20 mouse cellular contexts compared by ENCODE assay signal in the genomic region with DNA sequence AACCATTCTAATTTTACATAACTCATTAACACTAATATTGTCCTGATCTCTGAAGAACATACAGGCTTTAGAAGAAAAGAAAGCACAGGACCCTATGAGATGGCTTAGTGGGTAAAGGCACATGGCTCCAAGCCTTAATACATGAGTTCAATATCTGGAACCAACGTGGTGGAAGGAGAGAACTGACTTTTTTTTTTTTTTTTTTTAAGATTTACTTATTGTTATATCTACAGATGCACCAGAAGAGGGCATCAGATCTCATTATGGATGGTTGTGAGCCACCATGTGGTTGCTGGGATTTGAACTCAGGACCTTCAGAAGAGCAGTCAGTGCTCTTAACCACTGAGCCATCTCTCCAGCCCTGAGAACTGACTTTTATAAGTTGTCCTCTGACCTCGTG. TPM values are rescaled to one million over a fixed set of nuclear protein-coding genes. Genes with fewer than 3 reads are reported as not detected.
"Had no signal": no experiment of that assay in that cellular context is flagged by ENCODE, and none has a peak within 500 bp of the region (broad histone marks: within the 10 kb centered on the region; RNA-seq: fewer than 3 reads in every experiment).

No protein-coding gene starts in this region.

RNA-seq across cellular contexts. Expression of gene Ccdc38, which starts 17.5 kb away (rescaled TPM):
- total RNA-seq: heart, postnatal 10 days; heart, postnatal 14 days; heart, postnatal 25 days; heart, postnatal 36 days; heart, postnatal 4 days; hematopoietic stem cell, adult 5-6 weeks; hindbrain, postnatal 0 days; layer of hippocampus, adult 18-20 months; layer of hippocampus, adult 2 months; layer of hippocampus, postnatal 10 days; layer of hippocampus, postnatal 14 days; layer of hippocampus, postnatal 25 days; layer of hippocampus, postnatal 36 days; left cerebral cortex, adult 18-20 months; left cerebral cortex, adult 2 months; left cerebral cortex, adult 8-10 months had no signal
- polyA plus RNA-seq: kidney, adult 2 months; large intestine, adult 2 months had no signal

RNA-seq across cellular contexts. Expression of gene Amdhd1, which starts 18.1 kb away (rescaled TPM):
- total RNA-seq: heart, postnatal 14 days; heart, postnatal 25 days; heart, postnatal 36 days; hematopoietic stem cell, adult 5-6 weeks had no signal
- polyA plus RNA-seq: hindbrain, embryonic 11.5 days; intestine, postnatal 0 days had no signal
